Mouse (Mus musculus): ENCODE results near the gene Flii. TPM values are rescaled to one million over a fixed set of nuclear protein-coding genes. Genes with fewer than 3 reads are reported as not detected.

The Flii gene
- polyA plus RNA-seq, 1 experiment from 2014 or later, result 51.1 TPM

- Histone ChIP-seq H3K4me1 (replicated peaks; ENCODE audit: control insufficient read depth, insufficient read depth) (peaks cover 7% of the 10 kb centered on the region; the same call in 1 of the 2 replicates), H3K36me3 (ENCODE audit: control insufficient read depth, insufficient read depth, low read length) (peaks cover 12% of the 10 kb centered on the region; the same call in 1 of the 2 replicates), H3K4me3 (ENCODE audit: low read depth, low read length) (no peak overlapping the region), H3K9me3 (ENCODE audit: control insufficient read depth, low read length) (no peaks in the 10 kb centered on the region), H3K27me3 (ENCODE audit: control insufficient read depth, insufficient read depth, low read length) (no peaks in the 10 kb centered on the region), H3K4me2 (replicated peaks; ENCODE audit: low read depth) (no peak overlapping the region), H3K9ac (ENCODE audit: low read length) (no peak overlapping the region), H3K27ac (replicated peaks) (no peak overlapping the region)
- ATAC-seq (ENCODE audit: low FRiP score, low TSS enrichment) (0 out of 2 replicates have a peak, but pooled peaks have one; percentile 20), DNase-seq (ENCODE audit: low spot score) (peak; percentile 83)
- TF ChIP-seq CTCF (IDR thresholded peaks at IDR 0.05; ENCODE audit: low read depth), result peak; percentile 78
- no peak for TF ChIP-seq EP300 (optimal IDR thresholded peaks at IDR 0.05)
- 44% methylated on average over 4 of the region's 4 CpGs for WGBS
Observed at GRCm38 (mm10) chr11:60703131-60703530, 23.9 kb downstream of the Flii start.

- ATAC-seq (ENCODE audit: low FRiP score, low TSS enrichment) (no peak), DNase-seq (ENCODE audit: low spot score) (peak; percentile 20)
- no peak overlapping the region for H3K9ac ChIP-seq (ENCODE audit: low read length)
- no peak overlapping the region for H3K4me2 ChIP-seq (replicated peaks; ENCODE audit: low read depth)
- 61% methylated on average over 2 of the region's 4 CpGs for WGBS
- no peaks in the 10 kb centered on the region for H3K9me3 ChIP-seq (ENCODE audit: control insufficient read depth, low read length)
- H3K4me3 ChIP-seq (ENCODE audit: low read depth, low read length), result no peak overlapping the region
- H3K27ac ChIP-seq (replicated peaks), result no peak overlapping the region
- H3K4me1 ChIP-seq (replicated peaks; ENCODE audit: control insufficient read depth, insufficient read depth), result peaks cover 4% of the 10 kb centered on the region; the same call in 1 of the 2 replicates
- H3K36me3 ChIP-seq (ENCODE audit: control insufficient read depth, insufficient read depth, low read length), result 0 out of 2 replicates have a peak, but pooled peaks cover 3% of the 10 kb centered on the region
- no peaks in the 10 kb centered on the region for H3K27me3 ChIP-seq (ENCODE audit: control insufficient read depth, insufficient read depth, low read length)
- TF ChIP-seq EP300 (optimal IDR thresholded peaks at IDR 0.05), result no peak
Observed at GRCm38 (mm10) chr11:60701611-60702010, 25.5 kb downstream of the Flii start.

- Histone ChIP-seq H3K4me3 (ENCODE audit: low read depth, low read length) (peak overlapping the region; percentile 89), H3K27ac (replicated peaks) (peak overlapping the region; percentile 88; the same call in 1 of the 2 replicates), H3K27me3 (ENCODE audit: control insufficient read depth, insufficient read depth, low read length) (no peaks in the 10 kb centered on the region), H3K4me2 (replicated peaks; ENCODE audit: low read depth) (peak overlapping the region; percentile 86), H3K4me1 (replicated peaks; ENCODE audit: control insufficient read depth, insufficient read depth) (peaks cover 4% of the 10 kb centered on the region; the same call in 1 of the 2 replicates), H3K36me3 (ENCODE audit: control insufficient read depth, insufficient read depth, low read length) (0 out of 2 replicates have a peak, but pooled peaks cover 3% of the 10 kb centered on the region), H3K9me3 (ENCODE audit: control insufficient read depth, low read length) (no peaks in the 10 kb centered on the region), H3K9ac (ENCODE audit: low read length) (peak overlapping the region; percentile 86)
- ATAC-seq (ENCODE audit: low FRiP score, low TSS enrichment), result no peak
- WGBS, result 21% methylated on average over 12 of the region's 12 CpGs
- peak; percentile 12 for DNase-seq (ENCODE audit: low spot score)
- no peak for TF ChIP-seq EP300 (optimal IDR thresholded peaks at IDR 0.05)
- TF ChIP-seq CTCF (IDR thresholded peaks at IDR 0.05; ENCODE audit: low read depth), result no peak
Observed at GRCm38 (mm10) chr11:60700320-60701185, 26.5 kb downstream of the Flii start.

- WGBS, result under 1% methylated on average over 42 of the region's 73 CpGs
Observed at GRCm38 (mm10) chr11:60699524-60700075, 27.5 kb downstream of the Flii start, which contains the start of gene Llgl1. TSS of gene Llgl1 (plus strand) at chr11:60699723.

GRCm38 (mm10) chr11:60698806-60699523 lies 28.1 kb downstream of the Flii start:
- TF ChIP-seq CTCF (IDR thresholded peaks at IDR 0.05; ENCODE audit: low read depth) (no peak), EP300 (optimal IDR thresholded peaks at IDR 0.05) (no peak)
- DNase-seq (ENCODE audit: low spot score) (peak; percentile 76), ATAC-seq (ENCODE audit: low FRiP score, low TSS enrichment) (peak; percentile 33)
- Histone ChIP-seq H3K9me3 (ENCODE audit: control insufficient read depth, low read length) (no peaks in the 10 kb centered on the region), H3K4me2 (replicated peaks; ENCODE audit: low read depth) (peak overlapping the region; percentile 64), H3K4me3 (ENCODE audit: low read depth, low read length) (peak overlapping the region; percentile 89), H3K27ac (replicated peaks) (peak overlapping the region; percentile 88), H3K36me3 (ENCODE audit: control insufficient read depth, insufficient read depth, low read length) (no peaks in the 10 kb centered on the region), H3K4me1 (replicated peaks; ENCODE audit: control insufficient read depth, insufficient read depth) (peaks cover 4% of the 10 kb centered on the region; the same call in 1 of the 2 replicates), H3K27me3 (ENCODE audit: control insufficient read depth, insufficient read depth, low read length) (no peaks in the 10 kb centered on the region), H3K9ac (ENCODE audit: low read length) (peak overlapping the region; percentile 86)
- WGBS, result 3% methylated on average over 22 of the region's 22 CpGs

More at GRCm38 (mm10) chr11:60699524-60700075, 27.5 kb downstream of the Flii start, which contains the start of gene Llgl1:
- peak; percentile 92 for ATAC-seq (ENCODE audit: low FRiP score, low TSS enrichment)
- Histone ChIP-seq H3K9ac (ENCODE audit: low read length) (peak within 1 kb of the TSS; percentile 86), H3K27ac (replicated peaks) (peak within 1 kb of the TSS; percentile 88), H3K36me3 (ENCODE audit: control insufficient read depth, insufficient read depth, low read length) (no peaks in the 10 kb centered on the region), H3K4me1 (replicated peaks; ENCODE audit: control insufficient read depth, insufficient read depth) (peaks cover 4% of the 10 kb centered on the region; the same call in 1 of the 2 replicates), H3K27me3 (ENCODE audit: control insufficient read depth, insufficient read depth, low read length) (no peaks in the 10 kb centered on the region), H3K4me2 (replicated peaks; ENCODE audit: low read depth) (peak within 1 kb of the TSS; percentile 86), H3K4me3 (ENCODE audit: low read depth, low read length) (peak within 1 kb of the TSS; percentile 89), H3K9me3 (ENCODE audit: control insufficient read depth, low read length) (no peaks in the 10 kb centered on the region)
- TF ChIP-seq EP300 (optimal IDR thresholded peaks at IDR 0.05), result no peak
- TF ChIP-seq CTCF (IDR thresholded peaks at IDR 0.05; ENCODE audit: low read depth), result no peak
- peak; percentile 98 for DNase-seq (ENCODE audit: low spot score)
